Mouse (Mus musculus) neural tube, embryonic 13.5 days (tissue): ENCODE measurements at regions not wholly inside any gene's neighbourhood (a gene's known extent, or its start where the extent isn't known, plus 50 kb on each side); places are given as distances from the start of the nearest gene placed in this dataset.
"Not testable (repeated sequence)": the region's sequence is repeated elsewhere in the genome, so short reads cannot be mapped to it uniquely, and the experiment has no call there.

Experiments used
- ATAC-seq: fragments of 200-750 bp; cut with Nextera tagmentation; 2 replicates; pipeline ENCODE4 v1.8.0; 2017; ENCODE audit warnings: low read depth, mild to moderate bottlenecking, moderate TSS enrichment, moderate library complexity
- H3K27ac ChIP-seq: fragments of 300-500 bp; sonication (generic); replicated peaks from 2 replicates; pipeline ENCODE4 v1.5.1; 2015; ENCODE audit warnings: moderate library complexity, mild to moderate bottlenecking, inconsistent platforms
- H3K27me3 ChIP-seq: fragments of 300-500 bp; sonication (generic); 2 replicates; pipeline ENCODE4 v1.6.1; 2015; ENCODE audit warnings: mild to moderate bottlenecking, inconsistent platforms
- H3K36me3 ChIP-seq: fragments of 300-500 bp; sonication (generic); 2 replicates; pipeline ENCODE4 v1.6.1; 2015; ENCODE audit warnings: mild to moderate bottlenecking, inconsistent platforms
- H3K4me1 ChIP-seq: fragments of 300-500 bp; sonication (generic); replicated peaks from 2 replicates; pipeline ENCODE4 v1.6.1; 2015; ENCODE audit warnings: inconsistent platforms
- H3K4me2 ChIP-seq: fragments of 300-500 bp; sonication (generic); 2 replicates; pipeline ENCODE4 v1.6.1; 2015; ENCODE audit warnings: inconsistent platforms, mild to moderate bottlenecking, moderate library complexity
- H3K4me3 ChIP-seq: fragments of 300-500 bp; sonication (generic); 2 replicates; pipeline ENCODE4 v1.5.1; 2015; ENCODE audit warnings: mild to moderate bottlenecking, inconsistent platforms
- H3K9ac ChIP-seq: fragments of 300-500 bp; sonication (generic); 2 replicates; pipeline ENCODE4 v1.6.1; 2015; ENCODE audit warnings: moderate library complexity, mild to moderate bottlenecking, inconsistent platforms
- H3K9me3 ChIP-seq: fragments of 300-500 bp; sonication (generic); 2 replicates; pipeline ENCODE4 v1.6.1; 2016; ENCODE audit warnings: inconsistent platforms
- WGBS: fragments of 180-500 bp; shearing (Covaris S2); methylation state at CpG from one replicate; pipeline ENCODE4 v1.1.7; 2015; 5-methylcytosine and 5-hydroxymethylcytosine counted together

DNA sequence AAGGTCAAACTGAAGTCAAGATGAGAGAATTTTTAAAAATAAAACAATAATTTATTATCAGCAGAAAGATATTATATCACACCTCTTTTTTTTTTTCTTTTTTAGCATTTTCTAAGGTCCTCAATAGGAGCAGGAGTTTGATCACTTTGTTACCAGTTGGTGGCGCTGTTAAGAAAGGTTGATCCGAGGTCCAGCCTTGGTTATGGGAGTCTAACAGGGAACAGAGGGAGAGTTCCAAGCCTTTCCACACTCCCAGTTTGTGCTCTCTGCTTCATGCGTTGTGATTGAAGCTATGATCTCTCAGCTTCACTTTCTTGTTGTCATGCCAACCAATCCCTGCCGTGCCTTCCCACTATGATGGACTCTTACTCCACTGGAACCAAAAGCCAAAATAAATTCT is 83.8 kb downstream of the Fam174a start:
- no peak overlapping the region for H3K9ac ChIP-seq
- WGBS = 40% methylated on average over 4 of the region's 4 CpGs
- no peaks in the 10 kb centered on the region for H3K36me3 ChIP-seq
- H3K9me3 ChIP-seq = no peaks in the 10 kb centered on the region
- no peaks in the 10 kb centered on the region for H3K4me1 ChIP-seq
- H3K4me2 ChIP-seq = no peak overlapping the region
- H3K4me3 ChIP-seq = no peak overlapping the region
- no peak overlapping the region for H3K27ac ChIP-seq
- H3K27me3 ChIP-seq = no peaks in the 10 kb centered on the region
- ATAC-seq = no peak

DNA sequence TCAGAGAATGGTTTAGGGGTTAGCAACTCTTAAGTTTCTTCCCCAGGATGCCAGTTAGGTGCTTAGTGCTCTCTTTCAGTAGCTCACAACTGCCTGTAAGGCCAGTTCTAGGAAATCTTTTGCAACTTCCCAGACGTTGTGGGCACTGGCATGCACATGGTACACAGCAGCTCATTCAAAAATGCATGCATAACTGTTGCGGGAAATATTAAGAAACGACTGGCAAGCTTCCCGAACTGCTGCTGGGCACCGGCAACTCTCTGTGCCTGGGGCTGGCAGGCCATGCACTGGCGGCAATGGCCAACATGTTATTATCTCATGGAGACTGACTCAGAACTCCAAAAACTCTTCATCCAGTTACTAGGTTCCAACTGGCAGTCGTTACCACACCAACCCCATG is 86.3 kb downstream of the Fam174a start:
- 94% methylated on average over 7 of the region's 7 CpGs for WGBS

DNA sequence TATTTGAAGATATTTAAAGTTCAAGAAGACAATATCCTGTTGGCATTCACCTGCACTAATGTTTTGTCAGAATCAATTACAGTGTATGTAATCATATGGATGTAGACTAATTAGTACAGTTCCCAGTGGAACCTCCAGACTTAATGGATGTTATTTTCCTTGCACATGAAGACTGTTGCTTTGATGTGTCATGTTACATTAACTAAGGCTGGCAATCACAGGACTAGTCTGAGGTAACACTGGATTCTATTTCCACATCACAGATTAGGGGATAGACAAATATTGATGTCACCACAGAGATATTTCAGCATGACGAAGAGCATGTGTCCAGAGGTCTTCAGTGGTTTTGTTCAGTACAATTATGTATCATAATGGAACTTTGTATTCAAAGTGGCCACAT is 108.8 kb downstream of the Fam174a start:
- H3K9me3 ChIP-seq = no peaks in the 10 kb centered on the region
- H3K4me3 ChIP-seq = no peak overlapping the region
- WGBS = 93% methylated on average over 1 of the region's 1 CpGs
- no peaks in the 10 kb centered on the region for H3K27me3 ChIP-seq
- no peak overlapping the region for H3K27ac ChIP-seq
- no peaks in the 10 kb centered on the region for H3K36me3 ChIP-seq
- no peak overlapping the region for H3K4me2 ChIP-seq
- no peak overlapping the region for H3K9ac ChIP-seq
- no peaks in the 10 kb centered on the region for H3K4me1 ChIP-seq
- no peak for ATAC-seq

More for the DNA sequence above, 86.3 kb downstream of the Fam174a start:
- H3K9me3 ChIP-seq = no peaks in the 10 kb centered on the region
- no peaks in the 10 kb centered on the region for H3K27me3 ChIP-seq
- H3K4me1 ChIP-seq = no peaks in the 10 kb centered on the region
- H3K4me3 ChIP-seq = no peak overlapping the region
- no peaks in the 10 kb centered on the region for H3K36me3 ChIP-seq
- H3K4me2 ChIP-seq = no peak overlapping the region
- H3K27ac ChIP-seq = no peak overlapping the region
- no peak overlapping the region for H3K9ac ChIP-seq
- no peak for ATAC-seq

DNA sequence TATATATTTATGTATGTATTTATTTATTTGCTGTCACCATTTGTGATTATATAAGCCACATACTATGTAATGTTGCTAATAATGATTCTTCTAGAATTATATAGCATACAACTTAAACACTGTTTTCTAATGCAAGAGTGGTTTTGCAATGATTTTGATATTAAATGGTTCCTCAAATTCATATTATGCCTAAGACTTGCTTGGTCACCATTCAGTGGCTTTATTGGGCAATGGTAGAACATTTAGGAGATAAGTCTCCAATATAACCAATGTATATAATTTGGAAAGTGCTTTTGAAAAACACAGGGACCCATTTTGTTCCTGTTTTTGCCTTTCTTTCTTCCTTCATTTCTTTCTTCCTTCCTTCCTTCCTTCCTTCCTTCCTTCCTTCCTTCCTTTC is 112.0 kb downstream of the Fam174a start:
- Histone ChIP-seq H3K4me1 (no peaks in the 10 kb centered on the region), H3K36me3 (no peaks in the 10 kb centered on the region), H3K9ac (no peak overlapping the region), H3K27me3 (no peaks in the 10 kb centered on the region), H3K9me3 (no peaks in the 10 kb centered on the region), H3K27ac (no peak overlapping the region), H3K4me3 (no peak overlapping the region), H3K4me2 (no peak overlapping the region)
- no peak for ATAC-seq

DNA sequence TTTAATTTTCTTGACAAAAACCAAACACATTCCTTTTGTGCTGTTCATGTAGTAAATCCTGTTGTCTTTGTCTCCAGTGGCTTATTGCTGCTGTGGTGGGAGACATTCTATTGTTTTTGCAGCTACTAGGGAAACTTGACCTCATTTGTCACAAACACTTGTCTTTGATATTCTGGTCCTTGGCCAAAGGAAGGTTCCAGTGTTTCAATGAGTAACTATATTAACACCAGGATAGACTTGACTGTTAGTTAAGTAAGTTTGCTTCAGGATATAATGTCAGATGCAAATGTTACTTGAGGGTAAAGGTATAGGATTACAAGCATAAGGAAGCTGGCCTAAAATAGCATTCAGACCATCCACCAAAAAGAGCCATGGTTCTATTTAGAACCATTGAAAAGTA is 123.7 kb downstream of the Fam174a start:
- Histone ChIP-seq H3K4me1 (no peaks in the 10 kb centered on the region), H3K27ac (no peak overlapping the region), H3K9ac (no peak overlapping the region), H3K9me3 (no peaks in the 10 kb centered on the region), H3K27me3 (no peaks in the 10 kb centered on the region), H3K4me2 (no peak overlapping the region), H3K36me3 (no peaks in the 10 kb centered on the region), H3K4me3 (no peak overlapping the region)
- no peak for ATAC-seq

DNA sequence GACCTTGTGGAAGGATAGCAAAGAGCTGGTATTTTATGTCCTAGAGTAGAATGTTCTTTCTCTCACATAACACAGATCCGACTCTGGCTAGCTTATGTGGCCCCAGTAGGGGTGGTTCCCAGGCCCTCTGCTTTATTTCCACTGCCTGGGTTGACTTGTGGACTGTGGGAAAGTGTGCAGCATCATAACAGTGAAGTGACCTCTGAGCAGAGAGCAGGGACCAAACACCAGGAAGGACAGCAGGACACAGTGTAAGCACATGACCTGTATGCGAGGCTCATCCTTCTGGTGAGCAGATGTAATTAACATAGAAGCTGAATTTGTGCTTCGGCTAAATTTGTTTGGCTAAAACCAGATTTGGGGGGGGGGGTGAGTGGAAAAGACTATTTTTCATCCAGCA is 132.1 kb downstream of the Fam174a start:
- Histone ChIP-seq H3K27ac (no peak overlapping the region), H3K36me3 (no peaks in the 10 kb centered on the region), H3K4me3 (no peak overlapping the region), H3K4me1 (0 out of 2 replicates have a peak, but pooled peaks cover 4% of the 10 kb centered on the region), H3K9me3 (no peaks in the 10 kb centered on the region), H3K9ac (no peak overlapping the region), H3K27me3 (no peaks in the 10 kb centered on the region), H3K4me2 (no peak overlapping the region)
- no peak for ATAC-seq
- WGBS = 78% methylated on average over 3 of the region's 3 CpGs

DNA sequence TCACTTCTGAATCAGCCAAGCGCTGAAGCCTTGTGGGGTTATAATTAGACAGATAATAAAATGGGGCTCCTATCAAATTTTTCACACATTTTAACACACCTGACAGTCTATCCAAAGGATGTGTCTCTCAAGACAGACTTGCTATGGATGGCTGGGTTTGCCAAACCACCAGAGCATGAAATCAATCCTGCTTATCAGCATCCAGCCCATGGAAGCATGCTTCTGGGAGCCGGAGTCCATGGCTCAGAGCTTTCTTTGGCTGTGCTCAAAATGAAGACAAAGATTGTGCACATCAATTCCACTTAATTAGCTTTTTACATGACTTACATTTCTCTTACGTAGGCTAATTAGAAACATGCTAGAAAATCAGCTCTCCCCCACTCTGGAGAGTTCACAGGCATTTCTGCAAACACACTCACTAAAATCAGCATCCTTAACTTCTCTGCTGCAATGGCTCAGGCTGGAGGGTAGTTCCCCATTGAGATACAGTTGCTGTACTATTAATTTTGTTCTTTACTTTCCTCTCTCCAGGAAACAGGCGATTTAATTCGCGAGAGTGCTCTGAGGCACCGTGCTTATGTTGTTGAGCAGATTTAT is 135.6 kb downstream of the Fam174a start:
- Histone ChIP-seq H3K4me1 (0 out of 2 replicates have a peak, but pooled peaks cover 4% of the 10 kb centered on the region), H3K36me3 (no peaks in the 10 kb centered on the region), H3K27me3 (no peaks in the 10 kb centered on the region), H3K4me3 (no peak overlapping the region), H3K27ac (no peak overlapping the region), H3K9me3 (no peaks in the 10 kb centered on the region), H3K4me2 (no peak overlapping the region), H3K9ac (no peak overlapping the region)
- ATAC-seq = 0 out of 2 replicates have a peak, but pooled peaks have one; percentile 47
- WGBS = 69% methylated on average over 7 of the region's 7 CpGs

DNA sequence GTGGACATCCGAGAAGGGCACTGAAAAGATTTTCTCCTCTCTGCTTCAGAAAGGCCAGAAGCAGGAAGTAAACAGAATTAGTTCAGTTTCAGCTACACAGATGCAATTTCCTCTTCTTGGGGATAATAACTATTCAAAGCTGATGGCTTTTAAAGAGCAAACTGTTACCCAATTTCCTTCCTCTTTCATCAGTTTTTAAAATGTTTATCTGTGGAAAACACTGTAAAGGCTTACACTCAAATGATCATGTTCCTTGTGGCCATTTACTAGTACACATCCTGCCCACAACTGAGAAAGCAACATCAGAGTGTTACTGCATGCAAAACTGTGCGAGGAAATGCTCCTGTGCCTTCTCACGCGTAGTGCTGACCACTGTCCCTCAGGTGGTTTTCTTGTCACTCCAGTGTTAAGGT is 137.5 kb downstream of the Fam174a start:
- Histone ChIP-seq H3K27ac (no peak overlapping the region), H3K4me2 (no peak overlapping the region), H3K4me3 (no peak overlapping the region), H3K4me1 (0 out of 2 replicates have a peak, but pooled peaks cover 4% of the 10 kb centered on the region), H3K9me3 (no peaks in the 10 kb centered on the region), H3K9ac (no peak overlapping the region), H3K27me3 (no peaks in the 10 kb centered on the region), H3K36me3 (no peaks in the 10 kb centered on the region)
- 84% methylated on average over 4 of the region's 4 CpGs for WGBS
- no peak for ATAC-seq

DNA sequence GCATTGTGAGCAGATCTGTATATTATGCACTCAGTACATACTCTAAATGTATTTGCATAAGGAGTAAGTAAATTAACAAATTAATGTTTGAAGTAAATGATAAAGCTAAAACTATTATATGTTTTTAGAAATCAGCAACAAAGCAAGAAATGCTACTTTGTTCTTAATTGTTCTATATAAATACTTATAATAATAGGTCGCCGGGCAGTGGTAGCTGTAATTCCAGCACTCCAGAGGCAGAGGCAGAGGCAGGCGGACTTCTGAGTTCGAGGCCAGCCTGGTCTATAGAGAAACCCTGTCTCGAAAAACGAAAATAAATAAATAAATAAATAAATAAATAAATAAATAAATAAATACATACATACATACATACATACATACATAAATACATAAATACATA is 138.3 kb downstream of the Fam174a start:
- H3K27ac ChIP-seq, H3K9me3 ChIP-seq, H3K9ac ChIP-seq, ATAC-seq, H3K4me2 ChIP-seq, H3K4me3 ChIP-seq, H3K4me1 ChIP-seq, H3K27me3 ChIP-seq, H3K36me3 ChIP-seq: not testable (repeated sequence)
- WGBS = 75% methylated on average over 6 of the region's 6 CpGs

DNA sequence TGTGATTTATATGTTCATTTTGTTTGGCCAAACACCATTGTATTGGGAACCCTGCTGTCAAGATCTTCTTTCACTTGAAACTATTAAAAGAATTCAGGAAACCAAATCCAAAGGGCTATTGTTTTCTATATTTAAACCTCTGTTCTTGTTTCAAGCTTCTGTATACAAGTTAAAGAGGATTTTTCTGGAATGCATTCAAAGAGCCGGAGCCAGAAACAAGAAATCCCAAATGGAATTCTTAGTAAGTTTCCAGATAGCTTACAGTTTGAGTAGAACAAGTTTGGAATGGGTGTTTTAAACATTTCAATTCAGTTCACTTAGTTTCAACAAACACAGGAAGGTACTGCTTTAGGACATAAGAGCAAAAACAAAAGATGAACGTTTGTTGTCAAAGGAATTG is 140.8 kb downstream of the Fam174a start:
- H3K4me2 ChIP-seq = no peak overlapping the region
- H3K4me1 ChIP-seq = no peaks in the 10 kb centered on the region
- no peak for ATAC-seq
- H3K9ac ChIP-seq = no peak overlapping the region
- 56% methylated on average over 2 of the region's 2 CpGs for WGBS
- H3K27me3 ChIP-seq = no peaks in the 10 kb centered on the region
- H3K36me3 ChIP-seq = no peaks in the 10 kb centered on the region
- no peak overlapping the region for H3K27ac ChIP-seq
- no peaks in the 10 kb centered on the region for H3K9me3 ChIP-seq
- H3K4me3 ChIP-seq = no peak overlapping the region

DNA sequence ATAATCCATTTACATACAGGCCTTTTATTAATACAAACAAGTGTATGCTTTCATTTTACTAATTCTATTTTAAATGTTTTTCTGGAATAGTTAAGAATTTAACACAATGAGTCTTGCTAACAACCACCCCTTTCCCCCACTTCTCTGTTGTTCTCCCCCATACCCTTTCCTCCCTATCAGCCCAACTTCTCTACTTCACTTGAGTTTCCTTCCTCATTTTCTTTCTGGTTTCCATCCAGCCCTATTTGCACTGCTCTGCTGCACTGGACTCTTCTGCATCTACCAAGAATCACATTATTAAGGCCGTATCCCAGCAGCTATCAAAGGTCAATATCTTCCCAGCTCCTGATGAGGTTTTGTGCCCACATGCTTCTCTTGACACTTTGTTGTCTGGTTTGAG is 145.9 kb downstream of the Fam174a start:
- Histone ChIP-seq H3K4me2 (no peak overlapping the region), H3K4me1 (no peaks in the 10 kb centered on the region), H3K9me3 (no peaks in the 10 kb centered on the region), H3K9ac (no peak overlapping the region), H3K27ac (no peak overlapping the region), H3K27me3 (no peaks in the 10 kb centered on the region), H3K36me3 (no peaks in the 10 kb centered on the region), H3K4me3 (no peak overlapping the region)
- whole genome bisulfite sequencing = 92% methylated on average over 1 of the region's 1 CpGs
- ATAC-seq = no peak

DNA sequence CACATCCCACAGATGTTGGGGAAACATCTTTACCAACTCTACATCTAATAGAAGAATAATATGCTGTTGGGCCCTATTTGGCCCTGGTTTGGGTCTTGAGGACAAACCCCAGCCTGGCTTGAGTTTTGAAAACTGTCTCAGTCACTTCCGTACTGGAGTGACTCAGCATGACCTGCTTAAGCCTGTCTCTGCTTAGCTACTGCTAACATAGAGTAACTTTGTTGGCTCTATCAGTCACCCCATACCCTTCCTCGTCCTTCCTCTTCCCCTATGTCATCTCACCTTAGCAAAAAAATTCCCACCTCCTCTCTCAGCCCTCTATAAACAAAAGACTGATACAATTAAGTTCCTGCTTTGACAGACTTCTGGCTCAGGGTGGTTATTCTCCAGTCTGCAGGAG is 154.7 kb downstream of the Fam174a start:
- no peaks in the 10 kb centered on the region for H3K4me1 ChIP-seq
- H3K27ac ChIP-seq = no peak overlapping the region
- H3K4me2 ChIP-seq = no peak overlapping the region
- WGBS = 69% methylated on average over 2 of the region's 2 CpGs
- H3K27me3 ChIP-seq = no peaks in the 10 kb centered on the region
- no peaks in the 10 kb centered on the region for H3K9me3 ChIP-seq
- no peak overlapping the region for H3K9ac ChIP-seq
- ATAC-seq = no peak
- H3K36me3 ChIP-seq = no peaks in the 10 kb centered on the region
- H3K4me3 ChIP-seq = no peak overlapping the region

DNA sequence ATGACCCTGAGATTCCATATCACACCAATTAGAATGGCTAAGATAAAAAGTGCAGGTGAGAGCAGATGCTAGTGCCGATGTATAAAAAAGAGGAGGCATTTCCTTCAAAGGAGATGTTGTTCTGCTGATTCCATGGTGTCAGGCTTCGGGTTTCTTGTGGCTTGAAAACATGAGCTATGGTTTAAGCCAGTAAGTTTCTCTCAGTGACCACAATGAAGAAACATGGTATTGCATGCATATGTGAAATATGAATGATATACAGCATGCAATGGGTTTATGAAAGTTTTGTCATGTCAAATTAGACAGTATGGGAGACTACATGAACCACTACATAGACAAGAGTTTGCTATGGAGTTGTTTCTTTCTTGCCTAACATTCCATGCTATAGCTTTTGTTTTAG is 155.3 kb downstream of the Fam174a start:
- no peak for ATAC-seq
- H3K4me3 ChIP-seq = no peak overlapping the region
- no peaks in the 10 kb centered on the region for H3K27me3 ChIP-seq
- no peaks in the 10 kb centered on the region for H3K36me3 ChIP-seq
- WGBS = 77% methylated on average over 2 of the region's 2 CpGs
- no peak overlapping the region for H3K4me2 ChIP-seq
- no peaks in the 10 kb centered on the region for H3K4me1 ChIP-seq
- H3K9me3 ChIP-seq = no peaks in the 10 kb centered on the region
- no peak overlapping the region for H3K9ac ChIP-seq
- H3K27ac ChIP-seq = no peak overlapping the region
